Mouse (Mus musculus) testis, adult 2 months (tissue): ENCODE data around the gene Foxf1. TPM values are rescaled to one million over a fixed set of nuclear protein-coding genes. Genes with fewer than 3 reads are reported as not detected.

ENCODE experiments used
- H3K27ac ChIP-seq: fragments of 200-500 bp; 2 replicates; pipeline ENCODE4 v1.5.1; 2012; ENCODE audit warnings: low read depth, low read length; ENCODE audit not compliant: control insufficient read depth, insufficient read depth
- H3K27me3 ChIP-seq: fragments of 200-500 bp; 2 replicates; pipeline ENCODE4 v1.6.1; 2012; ENCODE audit warnings: mild to moderate bottlenecking, low read length, moderate library complexity; ENCODE audit not compliant: control insufficient read depth, insufficient read depth
- H3K36me3 ChIP-seq: fragments of 200-500 bp; 2 replicates; pipeline ENCODE4 v1.6.1; 2012; ENCODE audit warnings: mild to moderate bottlenecking, low read length; ENCODE audit not compliant: control insufficient read depth, insufficient read depth
- H3K4me1 ChIP-seq: fragments of 200-500 bp; 2 replicates; pipeline ENCODE4 v1.6.1; 2012; ENCODE audit warnings: low read length; ENCODE audit not compliant: control insufficient read depth, insufficient read depth
- H3K4me3 ChIP-seq: fragments of 200-500 bp; 2 replicates; pipeline ENCODE4 v1.5.1; 2012; ENCODE audit warnings: low read depth, mild to moderate bottlenecking, low read length, moderate library complexity, mixed read lengths; ENCODE audit not compliant: control insufficient read depth
- CTCF ChIP-seq: fragments of 200-500 bp; IDR thresholded peaks from 2 replicates; pipeline ENCODE4 v1.5.1; 2012; ENCODE audit warnings: low read depth, mild to moderate bottlenecking, inconsistent platforms, low read length, moderate library complexity; ENCODE audit not compliant: control insufficient read depth, insufficient read depth, insufficient replicate concordance
- POLR2A ChIP-seq: fragments of 200-500 bp; IDR thresholded peaks from 2 replicates; pipeline ENCODE4 v1.6.1; 2012; ENCODE audit warnings: low read depth, mild to moderate bottlenecking, inconsistent platforms, low read length, moderate library complexity; ENCODE audit not compliant: control insufficient read depth
- polyA plus RNA-seq: library from polyadenylated mRNA; depleted of rRNA; stranded (reverse); fragments of >200 nt; gene quantifications from 2 replicates; pipeline ENCODE4 v1.2.3, GENCODE M21; 2012

Gene Foxf1
- polyA plus RNA-seq, 1 experiment, result 0.98 TPM

GRCm38 (mm10) chr8:121076555-121076954, 7.6 kb upstream of the Foxf1 start:
- TF ChIP-seq CTCF (no peak), POLR2A (no peak)
- Histone ChIP-seq H3K27me3 (peaks cover 1% of the 10 kb centered on the region; the same call in 1 of the 2 replicates), H3K4me3 (no peak overlapping the region), H3K4me1 (no peaks in the 10 kb centered on the region; the same call in 1 of the 2 replicates), H3K27ac (no peak overlapping the region), H3K36me3 (no peaks in the 10 kb centered on the region)

DNA sequence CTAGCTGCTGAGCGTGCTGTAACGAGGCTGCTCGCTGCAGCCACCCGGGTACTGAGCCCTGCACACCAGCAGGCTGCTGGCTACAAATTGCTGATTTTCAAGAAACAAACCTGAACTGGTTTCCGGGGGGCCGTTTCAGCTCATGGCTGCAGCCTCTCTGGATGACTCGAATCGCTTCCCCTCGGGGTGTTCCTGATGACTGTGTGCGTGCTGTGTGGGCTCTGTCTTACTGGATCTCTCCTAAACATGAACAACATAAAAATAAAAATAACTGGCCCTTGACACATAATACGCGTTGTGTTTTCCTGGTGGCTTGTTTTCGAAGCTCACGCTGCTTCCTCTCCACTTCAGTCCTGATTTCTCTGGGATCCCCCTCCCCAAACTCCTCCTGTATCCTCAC, 5.5 kb upstream of the Foxf1 start:
- Histone ChIP-seq H3K27ac (no peak overlapping the region), H3K4me3 (no peak overlapping the region), H3K36me3 (no peaks in the 10 kb centered on the region), H3K4me1 (peaks cover 7% of the 10 kb centered on the region), H3K27me3 (peaks cover 7% of the 10 kb centered on the region)
- TF ChIP-seq POLR2A (no peak), CTCF (no peak)

DNA sequence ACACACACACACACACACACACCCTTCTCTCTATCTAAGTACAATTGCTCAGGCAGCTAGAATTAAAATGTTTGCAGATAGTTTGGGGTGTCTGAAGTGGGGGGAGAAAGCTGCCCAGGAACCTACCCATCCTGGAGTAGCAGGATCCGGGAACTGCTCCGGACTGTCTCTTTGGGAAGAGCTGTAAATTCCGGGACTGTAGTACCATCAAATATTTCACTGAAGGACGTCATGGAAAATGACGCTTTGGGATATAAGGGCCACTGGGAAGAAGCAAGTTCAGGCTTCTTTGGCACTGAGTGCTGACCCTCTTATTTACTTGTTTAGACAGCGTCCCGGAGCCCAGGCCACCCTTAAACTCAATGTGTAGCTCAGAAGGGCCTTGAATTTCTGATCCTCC, 5.0 kb upstream of the Foxf1 start:
- H3K4me3 ChIP-seq, result no peak overlapping the region
- TF ChIP-seq POLR2A (no peak), CTCF (no peak)
- H3K36me3 ChIP-seq, result no peaks in the 10 kb centered on the region
- H3K27me3 ChIP-seq, result peaks cover 7% of the 10 kb centered on the region
- H3K27ac ChIP-seq, result no peak overlapping the region
- peaks cover 7% of the 10 kb centered on the region for H3K4me1 ChIP-seq

DNA sequence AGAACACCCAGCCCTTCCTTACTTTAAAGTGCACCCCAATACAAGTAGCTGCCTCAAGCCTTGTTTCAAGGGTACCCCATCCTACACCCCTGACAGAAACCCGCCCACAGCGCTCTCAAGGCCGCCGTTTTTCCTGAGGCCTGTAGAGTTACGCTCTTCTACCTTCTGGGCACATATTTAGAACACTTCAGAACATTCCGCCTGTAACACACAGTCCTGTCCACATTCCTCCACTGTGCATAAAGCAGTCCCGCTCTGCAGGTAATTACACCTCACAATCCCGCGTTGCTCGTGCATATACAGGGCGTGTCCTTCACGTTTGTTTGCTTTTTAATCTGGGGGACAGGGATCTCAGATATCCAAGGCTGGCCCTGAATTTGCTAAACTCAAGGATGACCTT, 4.2 kb upstream of the Foxf1 start:
- no peaks in the 10 kb centered on the region for H3K36me3 ChIP-seq
- no peak overlapping the region for H3K4me3 ChIP-seq

DNA sequence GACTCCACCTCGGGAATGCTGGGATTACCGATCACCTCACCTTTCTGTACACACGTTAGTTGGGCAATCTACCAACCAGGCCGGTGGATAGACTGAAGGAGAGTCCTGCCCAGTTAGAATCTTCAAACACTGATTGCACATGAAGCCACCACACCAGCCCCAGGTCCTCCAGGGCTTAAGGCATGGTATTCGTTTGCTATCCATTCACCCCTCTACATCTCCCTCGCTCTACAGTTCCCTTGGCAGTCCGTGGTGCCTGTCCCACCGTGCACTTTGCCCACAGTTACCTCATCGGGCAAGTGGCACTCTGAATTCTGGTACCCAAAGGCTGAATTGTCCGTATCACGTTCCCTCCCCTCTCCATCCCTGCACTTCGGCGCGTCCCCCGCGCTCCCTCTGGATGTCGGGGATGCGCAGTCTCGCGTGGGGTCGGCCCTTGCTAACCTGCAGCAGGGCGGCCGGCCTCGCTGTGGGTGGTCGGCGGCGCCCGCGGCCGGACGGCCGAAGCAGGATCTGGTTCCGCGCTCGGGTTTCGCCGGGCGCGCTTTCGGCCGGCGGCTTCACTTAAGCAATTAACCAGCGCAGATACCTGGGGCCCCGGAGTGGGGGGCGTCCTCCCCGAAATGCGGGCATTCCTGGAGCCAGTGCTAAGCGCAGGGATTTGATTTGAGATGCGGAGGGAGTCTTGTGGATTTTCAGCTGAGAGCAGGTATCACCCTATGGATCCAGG, 3.7 kb upstream of the Foxf1 start:
- Histone ChIP-seq H3K27me3 (peaks cover 7% of the 10 kb centered on the region), H3K36me3 (no peaks in the 10 kb centered on the region), H3K4me1 (peaks cover 10% of the 10 kb centered on the region), H3K4me3 (no peak overlapping the region), H3K27ac (no peak overlapping the region)
- TF ChIP-seq POLR2A (no peak), CTCF (no peak)

More for the DNA sequence above, 4.2 kb upstream of the Foxf1 start:
- Histone ChIP-seq H3K4me1 (peaks cover 10% of the 10 kb centered on the region), H3K27ac (no peak overlapping the region), H3K27me3 (peaks cover 7% of the 10 kb centered on the region)
- no peak for TF ChIP-seq CTCF
- TF ChIP-seq POLR2A, result no peak

GRCm38 (mm10) chr8:121081398-121081797, 2.8 kb upstream of the Foxf1 start:
- TF ChIP-seq POLR2A (no peak), CTCF (no peak)
- H3K36me3 ChIP-seq, result no peaks in the 10 kb centered on the region
- H3K4me1 ChIP-seq, result peaks cover 10% of the 10 kb centered on the region
- H3K27me3 ChIP-seq, result peaks cover 7% of the 10 kb centered on the region
- H3K4me3 ChIP-seq, result no peak overlapping the region
- no peak overlapping the region for H3K27ac ChIP-seq

GRCm38 (mm10) chr8:121082218-121083092, 1.7 kb upstream of the Foxf1 start:
- peaks cover 10% of the 10 kb centered on the region for H3K4me1 ChIP-seq
- peak overlapping the region; percentile 20; the same call in 1 of the 2 replicates for H3K4me3 ChIP-seq
- TF ChIP-seq CTCF, result no peak
- no peak for TF ChIP-seq POLR2A
- no peak overlapping the region for H3K27ac ChIP-seq
- no peaks in the 10 kb centered on the region for H3K36me3 ChIP-seq
- peaks cover 7% of the 10 kb centered on the region for H3K27me3 ChIP-seq
